14 mouse cellular contexts compared by ENCODE assay signal in the genomic region with DNA sequence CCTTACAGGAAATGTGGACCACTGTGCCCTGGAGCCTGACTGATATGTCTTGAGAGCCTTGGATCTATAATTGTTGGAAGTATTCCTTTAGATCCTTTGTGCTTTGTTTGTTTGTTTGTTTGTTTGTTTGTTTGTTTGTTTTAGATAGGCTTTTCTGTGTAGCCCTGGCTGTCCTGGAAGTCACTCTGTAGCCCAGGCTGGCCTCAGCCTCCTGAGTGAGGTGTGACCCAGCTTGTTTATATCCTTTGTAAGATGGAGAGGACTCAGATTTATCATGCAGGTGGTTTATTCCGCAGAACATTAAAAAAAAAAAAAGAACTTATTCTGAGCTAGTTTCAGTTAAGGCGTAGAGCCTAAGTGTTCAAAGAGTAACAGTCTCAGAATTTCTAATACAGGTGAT.
"Had no signal": no experiment of that assay in that cellular context is flagged by ENCODE, and none has a peak within 500 bp of the region (broad histone marks: within the 10 kb centered on the region; RNA-seq: fewer than 3 reads in every experiment).

No protein-coding gene starts in this region.

- H3K4me3 ChIP-seq: lung, embryonic 15.5 days; midbrain, embryonic 10.5 days; midbrain, embryonic 12.5 days; myocyte; neural tube, embryonic 13.5 days; neural tube, embryonic 15.5 days; stomach, embryonic 15.5 days had no signal

- DNase-seq: lung, adult 2 months; midbrain, embryonic 14.5 days; retina, postnatal 1 day; right cerebral cortex, postnatal 25 days; right cerebral cortex, postnatal 4 days; thymus, postnatal 25 days had no signal

- H3K27me3 ChIP-seq: lung, embryonic 15.5 days; midbrain, embryonic 12.5 days; neural tube, embryonic 13.5 days; neural tube, embryonic 15.5 days; stomach, embryonic 15.5 days had no signal

- H3K36me3 ChIP-seq: lung, embryonic 15.5 days; midbrain, embryonic 10.5 days; midbrain, embryonic 12.5 days; neural tube, embryonic 13.5 days; neural tube, embryonic 15.5 days; stomach, embryonic 15.5 days had no signal

- H3K27ac ChIP-seq: midbrain, embryonic 10.5 days; midbrain, embryonic 12.5 days; neural tube, embryonic 13.5 days; neural tube, embryonic 15.5 days; stomach, embryonic 15.5 days; stomach, postnatal 0 days had no signal

- H3K4me1 ChIP-seq: lung, embryonic 15.5 days; midbrain, embryonic 10.5 days; midbrain, embryonic 12.5 days; neural tube, embryonic 13.5 days; neural tube, embryonic 15.5 days; stomach, embryonic 15.5 days had no signal

- H3K9me3 ChIP-seq: lung, embryonic 15.5 days; midbrain, embryonic 10.5 days; midbrain, embryonic 12.5 days; neural tube, embryonic 13.5 days; neural tube, embryonic 15.5 days; stomach, embryonic 15.5 days had no signal
